Mouse (Mus musculus): ENCODE data around the gene Ifnz. TPM values are rescaled to one million over a fixed set of nuclear protein-coding genes. Genes with fewer than 3 reads are reported as not detected.
A peak's percentile ranks its signal among the peaks of the same experiment; 100 is the strongest.
"Not testable (repeated sequence)": the region's sequence is repeated elsewhere in the genome, so short reads cannot be mapped to it uniquely, and the experiment has no call there.

Gene Ifnz
- not detected in 2 replicates for polyA plus RNA-seq (2014; fragmentation: Nextera tagmentation; extraction: Ambion mirVana)

GRCm38 (mm10) chr4:88781831-88782230 lies at the start of gene Ifnz:
Gene Ifnz (plus strand): TSS chr4:88782131.
- 19% methylated on average over 3 of the region's 7 CpGs for WGBS
- not testable (repeated sequence) for H3K27ac ChIP-seq (ENCODE audit: low read depth, low read length); H3K4me1 ChIP-seq (ENCODE audit: control insufficient read depth, insufficient read depth, low read length); H3K27me3 ChIP-seq (ENCODE audit: control insufficient read depth, insufficient read depth, low read length); DNase-seq (ENCODE audit: low spot score, missing footprints); H3K4me3 ChIP-seq (ENCODE audit: low read depth, low read length); H3K9ac ChIP-seq (ENCODE audit: low read length); ATAC-seq (ENCODE audit: low FRiP score); H3K36me3 ChIP-seq (ENCODE audit: control insufficient read depth, insufficient read depth, low read length); H3K9me3 ChIP-seq (ENCODE audit: control insufficient read depth, low read length)
- peak within 1 kb of the TSS; percentile 23; the same call in 1 of the 2 replicates for H3K4me2 ChIP-seq

DNA sequence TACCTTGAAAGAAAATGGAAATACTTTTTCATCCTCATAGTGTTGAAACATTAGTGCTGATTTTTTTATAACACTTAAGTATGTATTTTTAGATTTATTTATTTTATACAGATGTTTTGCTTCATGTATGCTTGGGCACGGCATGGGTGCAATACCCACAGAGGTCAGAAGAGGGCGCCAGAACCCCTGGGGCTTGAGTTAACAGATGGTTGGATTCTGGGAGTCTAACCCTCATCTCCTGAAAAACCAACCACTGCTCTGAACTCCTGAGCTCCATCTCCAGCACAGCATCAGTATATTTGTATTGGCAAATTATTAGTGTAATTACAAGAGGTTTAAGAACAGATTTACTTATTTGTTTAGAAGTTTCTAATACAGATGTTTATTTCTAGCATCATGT lies 43.5 kb upstream of the Ifnz start:
- 4% methylated on average over 2 of the region's 2 CpGs for WGBS
- Histone ChIP-seq H3K36me3 (ENCODE audit: control insufficient read depth, insufficient read depth, low read length) (no peaks in the 10 kb centered on the region), H3K4me3 (ENCODE audit: low read depth, low read length) (no peak overlapping the region), H3K4me1 (ENCODE audit: control insufficient read depth, insufficient read depth, low read length) (no peaks in the 10 kb centered on the region), H3K9ac (ENCODE audit: low read length) (no peak overlapping the region), H3K27me3 (ENCODE audit: control insufficient read depth, insufficient read depth, low read length) (no peaks in the 10 kb centered on the region), H3K4me2 (no peak overlapping the region), H3K9me3 (ENCODE audit: control insufficient read depth, low read length) (no peaks in the 10 kb centered on the region), H3K27ac (ENCODE audit: low read depth, low read length) (no peak overlapping the region)
- ATAC-seq (ENCODE audit: low FRiP score) (peak; percentile 74), DNase-seq (ENCODE audit: low spot score, missing footprints) (peak; percentile 96)

- no peak overlapping the region for H3K9ac ChIP-seq (ENCODE audit: low read length)
- DNase-seq (ENCODE audit: low spot score, missing footprints) (peak; percentile 54), ATAC-seq (ENCODE audit: low FRiP score) (no peak)
- no peak overlapping the region for H3K4me3 ChIP-seq (ENCODE audit: low read depth, low read length)
- no peak overlapping the region for H3K4me2 ChIP-seq
- no peaks in the 10 kb centered on the region for H3K36me3 ChIP-seq (ENCODE audit: control insufficient read depth, insufficient read depth, low read length)
- H3K27me3 ChIP-seq (ENCODE audit: control insufficient read depth, insufficient read depth, low read length), result no peaks in the 10 kb centered on the region
- no peaks in the 10 kb centered on the region for H3K4me1 ChIP-seq (ENCODE audit: control insufficient read depth, insufficient read depth, low read length)
- WGBS, result 92% methylated on average over 6 of the region's 6 CpGs
- no peaks in the 10 kb centered on the region for H3K9me3 ChIP-seq (ENCODE audit: control insufficient read depth, low read length)
- no peak overlapping the region for H3K27ac ChIP-seq (ENCODE audit: low read depth, low read length)
These were observed 42.9 kb upstream of the Ifnz start for GRCm38 (mm10) chr4:88739036-88739435.

GRCm38 (mm10) chr4:88741426-88741825 lies 40.5 kb upstream of the Ifnz start:
- Histone ChIP-seq H3K9ac (ENCODE audit: low read length) (no peak overlapping the region), H3K4me2 (no peak overlapping the region), H3K4me1 (ENCODE audit: control insufficient read depth, insufficient read depth, low read length) (no peaks in the 10 kb centered on the region; the same call in 1 of the 2 replicates), H3K4me3 (ENCODE audit: low read depth, low read length) (no peak overlapping the region), H3K36me3 (ENCODE audit: control insufficient read depth, insufficient read depth, low read length) (no peaks in the 10 kb centered on the region), H3K9me3 (ENCODE audit: control insufficient read depth, low read length) (no peaks in the 10 kb centered on the region), H3K27me3 (ENCODE audit: control insufficient read depth, insufficient read depth, low read length) (no peaks in the 10 kb centered on the region), H3K27ac (ENCODE audit: low read depth, low read length) (no peak overlapping the region)
- DNase-seq (ENCODE audit: low spot score, missing footprints) (peak; percentile 68), ATAC-seq (ENCODE audit: low FRiP score) (no peak)
- WGBS, result 93% methylated on average over 4 of the region's 4 CpGs

GRCm38 (mm10) chr4:88742771-88743371 lies 39.1 kb upstream of the Ifnz start:
- H3K4me1 ChIP-seq (ENCODE audit: control insufficient read depth, insufficient read depth, low read length), result no peaks in the 10 kb centered on the region; the same call in 1 of the 2 replicates
- WGBS, result 89% methylated on average over 7 of the region's 7 CpGs
- H3K27ac ChIP-seq (ENCODE audit: low read depth, low read length), result no peak overlapping the region
- no peaks in the 10 kb centered on the region for H3K27me3 ChIP-seq (ENCODE audit: control insufficient read depth, insufficient read depth, low read length)
- no peaks in the 10 kb centered on the region for H3K9me3 ChIP-seq (ENCODE audit: control insufficient read depth, low read length)
- no peaks in the 10 kb centered on the region for H3K36me3 ChIP-seq (ENCODE audit: control insufficient read depth, insufficient read depth, low read length)
- no peak overlapping the region for H3K4me2 ChIP-seq
- ATAC-seq (ENCODE audit: low FRiP score) (no peak), DNase-seq (ENCODE audit: low spot score, missing footprints) (no peak)
- H3K9ac ChIP-seq (ENCODE audit: low read length), result no peak overlapping the region
- no peak overlapping the region for H3K4me3 ChIP-seq (ENCODE audit: low read depth, low read length)

DNA sequence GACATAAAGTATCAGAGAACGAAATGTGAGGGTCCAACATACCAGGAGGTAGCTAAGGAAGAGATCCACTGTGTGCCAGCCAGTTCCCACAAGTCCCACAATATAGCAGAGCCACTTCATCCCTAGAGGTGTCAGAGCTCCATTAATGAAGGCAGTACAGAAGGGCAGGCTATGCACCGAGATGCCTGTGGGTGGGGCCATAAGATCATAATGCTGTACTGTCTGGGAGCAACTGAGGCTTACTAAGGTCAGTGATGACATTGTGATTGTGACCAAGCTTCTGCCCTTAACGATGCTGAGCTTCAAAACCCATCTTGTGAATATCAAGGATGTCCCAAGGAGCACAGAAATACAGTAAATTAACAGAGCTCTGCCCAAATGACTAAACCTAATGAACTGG lies 37.7 kb upstream of the Ifnz start:
- WGBS, result 84% methylated on average over 3 of the region's 3 CpGs
- no peak overlapping the region for H3K27ac ChIP-seq (ENCODE audit: low read depth, low read length)
- ATAC-seq (ENCODE audit: low FRiP score) (no peak), DNase-seq (ENCODE audit: low spot score, missing footprints) (peak; percentile 44)
- no peak overlapping the region for H3K9ac ChIP-seq (ENCODE audit: low read length)
- H3K4me3 ChIP-seq (ENCODE audit: low read depth, low read length), result no peak overlapping the region
- no peaks in the 10 kb centered on the region for H3K9me3 ChIP-seq (ENCODE audit: control insufficient read depth, low read length)
- no peaks in the 10 kb centered on the region for H3K27me3 ChIP-seq (ENCODE audit: control insufficient read depth, insufficient read depth, low read length)
- no peaks in the 10 kb centered on the region for H3K36me3 ChIP-seq (ENCODE audit: control insufficient read depth, insufficient read depth, low read length)
- H3K4me2 ChIP-seq, result no peak overlapping the region
- no peaks in the 10 kb centered on the region; the same call in 1 of the 2 replicates for H3K4me1 ChIP-seq (ENCODE audit: control insufficient read depth, insufficient read depth, low read length)

GRCm38 (mm10) chr4:88749926-88750325 lies 32.0 kb upstream of the Ifnz start:
- 80% methylated on average over 6 of the region's 6 CpGs for WGBS
- H3K36me3 ChIP-seq (ENCODE audit: control insufficient read depth, insufficient read depth, low read length), result no peaks in the 10 kb centered on the region
- H3K4me3 ChIP-seq (ENCODE audit: low read depth, low read length), result no peak overlapping the region
- H3K27ac ChIP-seq (ENCODE audit: low read depth, low read length), result no peak overlapping the region
- H3K9ac ChIP-seq (ENCODE audit: low read length), result no peak overlapping the region
- no peaks in the 10 kb centered on the region; the same call in 1 of the 2 replicates for H3K4me1 ChIP-seq (ENCODE audit: control insufficient read depth, insufficient read depth, low read length)
- H3K4me2 ChIP-seq, result no peak overlapping the region
- DNase-seq (ENCODE audit: low spot score, missing footprints) (peak; percentile 75), ATAC-seq (ENCODE audit: low FRiP score) (no peak)
- no peaks in the 10 kb centered on the region for H3K27me3 ChIP-seq (ENCODE audit: control insufficient read depth, insufficient read depth, low read length)
- no peaks in the 10 kb centered on the region for H3K9me3 ChIP-seq (ENCODE audit: control insufficient read depth, low read length)

DNA sequence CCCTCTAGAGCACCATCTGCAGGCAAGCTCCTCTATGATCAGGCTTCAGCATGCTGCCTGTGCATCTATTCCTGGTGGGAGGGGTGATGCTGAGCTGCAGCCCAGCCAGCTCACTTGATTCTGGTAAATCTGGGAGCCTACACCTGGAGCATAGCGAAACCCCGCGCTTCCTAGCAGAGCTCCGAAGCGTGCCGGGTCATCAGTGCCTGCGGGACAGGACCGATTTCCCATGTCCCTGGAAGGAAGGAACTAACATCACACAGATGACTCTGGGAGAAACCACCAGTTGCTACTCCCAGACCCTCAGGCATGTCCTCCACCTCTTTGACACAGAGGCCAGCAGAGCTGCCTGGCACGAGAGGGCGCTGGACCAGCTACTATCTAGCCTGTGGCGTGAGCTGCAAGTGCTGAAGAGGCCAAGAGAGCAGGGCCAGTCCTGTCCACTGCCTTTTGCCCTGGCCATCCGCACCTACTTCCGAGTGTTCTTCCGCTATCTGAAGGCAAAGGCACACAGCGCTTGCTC lies 27.1 kb upstream of the Ifnz start, which contains the start of gene Gm13271:
Gm13271 (plus strand) TSS at position 51 of the 523 bp plus-strand sequence.
- DNase-seq (ENCODE audit: low spot score, missing footprints); H3K4me3 ChIP-seq (ENCODE audit: low read depth, low read length); H3K36me3 ChIP-seq (ENCODE audit: control insufficient read depth, insufficient read depth, low read length); H3K4me2 ChIP-seq; H3K9ac ChIP-seq (ENCODE audit: low read length); H3K4me1 ChIP-seq (ENCODE audit: control insufficient read depth, insufficient read depth, low read length); H3K27ac ChIP-seq (ENCODE audit: low read depth, low read length); H3K9me3 ChIP-seq (ENCODE audit: control insufficient read depth, low read length); ATAC-seq (ENCODE audit: low FRiP score); H3K27me3 ChIP-seq (ENCODE audit: control insufficient read depth, insufficient read depth, low read length): not testable (repeated sequence)
- 72% methylated on average over 15 of the region's 15 CpGs for whole genome bisulfite sequencing

DNA sequence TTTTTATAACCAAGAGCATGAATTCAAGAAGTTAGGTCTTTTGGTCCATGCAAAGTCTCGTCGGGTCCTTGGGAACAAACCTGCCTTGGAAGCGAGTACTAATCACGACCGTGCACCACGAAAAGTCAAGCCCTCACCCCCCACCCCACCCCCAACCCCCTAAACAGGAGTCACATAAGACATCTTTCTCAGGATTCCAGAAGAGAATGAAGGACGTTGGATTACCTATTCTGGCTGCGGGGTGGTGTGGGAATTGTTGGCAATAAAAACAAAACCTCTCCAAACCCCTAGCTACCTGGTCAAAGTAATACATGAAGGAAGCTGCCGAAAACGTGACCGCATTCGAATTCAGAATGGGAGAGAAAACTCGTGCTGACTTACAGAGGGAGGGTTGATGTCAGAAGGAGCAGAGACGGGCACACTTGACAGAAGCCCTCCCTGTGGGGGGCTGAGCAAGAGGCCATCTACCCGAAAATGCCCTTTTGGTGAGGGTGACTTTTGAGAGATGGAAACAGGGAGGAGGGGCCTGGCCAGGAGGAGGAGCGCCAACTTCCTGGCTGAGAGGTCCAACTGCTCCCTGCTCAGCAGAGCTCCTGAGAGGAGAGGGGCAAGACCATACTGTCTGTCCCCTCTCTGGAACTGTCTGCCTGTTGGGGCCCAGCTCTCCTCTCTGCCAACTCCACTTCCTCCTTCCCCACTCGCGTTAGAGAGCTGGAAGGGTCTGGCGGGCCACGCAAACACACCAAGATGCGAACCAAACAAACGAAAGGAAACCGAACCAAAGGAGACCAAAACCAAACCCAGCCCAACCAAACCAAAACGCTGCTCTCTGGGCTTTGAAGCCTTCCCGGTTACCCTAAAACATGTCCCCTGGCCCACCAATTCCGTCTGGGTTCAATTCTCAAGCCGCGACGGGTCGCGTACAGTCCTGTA lies 25.1 kb upstream of the Ifnz start:
- Histone ChIP-seq H3K9ac (ENCODE audit: low read length) (peak overlapping the region; percentile 69), H3K27ac (ENCODE audit: low read depth, low read length) (peak overlapping the region; percentile 68), H3K4me2 (peak overlapping the region; percentile 69), H3K4me3 (ENCODE audit: low read depth, low read length) (peak overlapping the region; percentile 39)
- not testable (repeated sequence) for H3K9me3 ChIP-seq (ENCODE audit: control insufficient read depth, low read length); H3K4me1 ChIP-seq (ENCODE audit: control insufficient read depth, insufficient read depth, low read length); H3K27me3 ChIP-seq (ENCODE audit: control insufficient read depth, insufficient read depth, low read length); H3K36me3 ChIP-seq (ENCODE audit: control insufficient read depth, insufficient read depth, low read length); ATAC-seq (ENCODE audit: low FRiP score)
- WGBS, result 12% methylated on average over 28 of the region's 31 CpGs
- DNase-seq (ENCODE audit: low spot score, missing footprints), result peak; percentile 96
